Mouse (Mus musculus) thymus, adult 2 months (tissue): ENCODE data around the gene Arhgap27. TPM values are rescaled to one million over a fixed set of nuclear protein-coding genes. Genes with fewer than 3 reads are reported as not detected.

Source experiments
- DNase-seq: peaks from one replicate; pipeline ENCODE4 v3.0.0; 2021
- H3K27ac ChIP-seq: fragments of 200-500 bp; 2 replicates; pipeline ENCODE4 v1.5.1; 2012; ENCODE audit warnings: low read length, control low read depth; ENCODE audit not compliant: control insufficient read depth, insufficient read depth
- H3K27me3 ChIP-seq: fragments of 200-500 bp; 2 replicates; pipeline ENCODE4 v1.6.1; 2012; ENCODE audit warnings: mild to moderate bottlenecking, low read length, moderate library complexity, mixed read lengths; ENCODE audit not compliant: control insufficient read depth, insufficient read depth
- H3K36me3 ChIP-seq: fragments of 200-500 bp; 2 replicates; pipeline ENCODE4 v1.6.1; 2012; ENCODE audit warnings: mild to moderate bottlenecking, low read length, moderate library complexity; ENCODE audit not compliant: control insufficient read depth, insufficient read depth
- H3K4me1 ChIP-seq: fragments of 200-500 bp; replicated peaks from 2 replicates; pipeline ENCODE4 v1.6.1; 2012; ENCODE audit warnings: low read length; ENCODE audit not compliant: control insufficient read depth, insufficient read depth
- H3K4me3 ChIP-seq: fragments of 200-500 bp; 2 replicates; pipeline ENCODE4 v1.5.1; 2012; ENCODE audit warnings: mild to moderate bottlenecking, low read length, control low read depth, moderate library complexity; ENCODE audit not compliant: control insufficient read depth, insufficient read depth
- CTCF ChIP-seq: fragments of 200-500 bp; IDR thresholded peaks from 2 replicates; pipeline ENCODE4 v1.5.1; 2012; ENCODE audit warnings: mild to moderate bottlenecking, control low read depth, low read length, moderate library complexity, borderline replicate concordance; ENCODE audit not compliant: control insufficient read depth, poor library complexity, insufficient read depth; ENCODE audit errors: extremely low read depth
- POLR2A ChIP-seq: fragments of 200-500 bp; IDR thresholded peaks from 2 replicates; pipeline ENCODE4 v1.6.1; 2012; ENCODE audit warnings: mild to moderate bottlenecking, low read length, control low read depth, moderate library complexity; ENCODE audit not compliant: control insufficient read depth, poor library complexity, insufficient read depth; ENCODE audit errors: extremely low read depth
- WGBS: fragments of 180-500 bp; shearing (Covaris S2); methylation state at CpG from one replicate; pipeline ENCODE4 v1.1.7; 2018; 5-methylcytosine and 5-hydroxymethylcytosine counted together
- polyA plus RNA-seq: library from polyadenylated mRNA; depleted of rRNA; stranded (reverse); fragments of >200 nt; gene quantifications from 2 replicates; pipeline ENCODE4 v1.2.3, GENCODE M21; 2012

The Arhgap27 gene
- polyA plus RNA-seq, 1 experiment: 124 TPM

DNA sequence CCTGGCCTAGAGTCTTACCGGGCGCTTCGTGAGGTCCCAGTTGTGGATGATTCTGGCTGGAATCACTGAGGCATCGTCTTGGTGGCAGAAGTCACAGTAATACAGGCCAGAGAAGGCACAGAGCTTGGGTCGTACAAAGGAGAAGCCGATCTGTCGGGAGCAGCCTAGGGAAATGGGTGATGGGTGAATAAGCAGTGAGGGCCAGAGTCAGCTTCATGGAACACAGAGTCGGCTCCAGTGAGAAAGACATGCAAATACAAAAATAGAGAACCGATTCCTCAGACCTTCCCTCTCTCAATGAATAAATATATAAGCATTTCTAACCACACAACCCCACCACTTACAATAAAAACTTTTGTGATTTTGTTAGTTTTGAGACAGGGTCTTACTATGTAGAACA is 10.4 kb upstream of the Arhgap27 start:
- 92% methylated on average over 9 of the region's 9 CpGs for WGBS
- H3K27me3 ChIP-seq: no peaks in the 10 kb centered on the region
- H3K4me1 ChIP-seq: peaks cover 45% of the 10 kb centered on the region
- no peak overlapping the region for H3K4me3 ChIP-seq
- H3K27ac ChIP-seq: no peak overlapping the region
- TF ChIP-seq POLR2A (no peak), CTCF (no peak)
- H3K36me3 ChIP-seq: peaks cover 5% of the 10 kb centered on the region; the same call in 1 of the 2 replicates
- DNase-seq: no peak

DNA sequence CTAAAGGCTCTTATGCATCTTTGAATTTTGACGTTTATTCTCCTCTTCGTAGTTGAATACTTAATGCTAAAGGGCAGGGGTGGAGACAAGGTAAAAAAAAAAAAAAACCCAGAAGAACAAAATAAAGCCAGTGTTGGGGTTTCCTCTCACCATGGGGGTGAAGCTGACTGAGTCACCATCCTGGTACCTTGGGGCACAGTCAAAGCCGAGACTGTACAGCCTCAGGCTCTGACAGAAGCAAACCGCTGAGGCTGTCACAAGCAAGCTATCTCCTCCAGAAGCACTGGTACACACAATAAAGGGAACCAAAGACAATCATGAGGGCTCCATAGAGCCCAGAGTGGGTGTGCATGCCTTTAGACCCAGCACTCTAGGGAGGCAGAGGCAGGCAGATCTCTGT is 9.1 kb upstream of the Arhgap27 start:
- Histone ChIP-seq H3K4me1 (peaks cover 45% of the 10 kb centered on the region), H3K27ac (no peak overlapping the region), H3K4me3 (no peak overlapping the region), H3K36me3 (no peaks in the 10 kb centered on the region; the same call in 1 of the 2 replicates), H3K27me3 (no peaks in the 10 kb centered on the region)
- DNase-seq: no peak
- TF ChIP-seq CTCF (no peak), POLR2A (no peak)
- 48% methylated on average over 4 of the region's 4 CpGs for WGBS

DNA sequence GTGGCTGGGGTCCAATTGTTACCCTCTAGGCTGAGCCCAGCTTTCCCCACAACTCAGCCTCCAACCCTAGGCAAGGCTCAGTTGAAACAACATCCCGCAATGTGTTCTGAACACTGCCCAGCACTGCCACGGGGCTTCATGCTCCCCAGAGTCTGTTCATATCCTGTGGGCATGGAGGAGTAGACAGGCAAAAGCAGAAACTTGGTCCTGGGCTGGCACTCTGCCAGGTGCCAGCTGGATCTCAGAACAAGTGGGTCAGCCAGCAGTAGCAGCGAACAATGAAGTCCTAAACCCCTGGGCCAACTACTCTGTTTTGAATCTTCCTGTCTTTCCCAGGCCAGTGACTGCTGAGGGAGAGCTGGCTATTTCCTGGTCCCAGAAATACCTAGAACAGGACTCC is 8.6 kb upstream of the Arhgap27 start:
- Histone ChIP-seq H3K27ac (no peak overlapping the region), H3K27me3 (no peaks in the 10 kb centered on the region), H3K4me1 (peaks cover 44% of the 10 kb centered on the region), H3K4me3 (no peak overlapping the region), H3K36me3 (no peaks in the 10 kb centered on the region; the same call in 1 of the 2 replicates)
- 54% methylated on average over 3 of the region's 3 CpGs for WGBS
- DNase-seq: no peak
- TF ChIP-seq CTCF (no peak), POLR2A (no peak)

DNA sequence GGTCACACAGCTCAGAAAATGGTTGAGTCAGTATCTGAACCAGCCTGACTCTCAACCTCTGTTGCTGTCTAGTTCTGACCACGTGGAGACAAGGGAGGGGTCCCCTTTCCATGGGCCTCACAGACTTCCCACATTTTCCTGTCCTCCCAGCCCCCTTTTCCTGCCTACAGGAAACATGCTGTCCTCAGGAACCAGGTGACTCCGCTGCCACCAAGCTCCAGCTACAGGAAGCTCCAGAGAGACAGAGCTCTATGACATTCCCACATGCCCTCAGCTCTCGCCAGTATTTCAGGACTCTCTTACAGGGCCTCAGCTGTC is 7.7 kb upstream of the Arhgap27 start:
- no peak for DNase-seq
- Histone ChIP-seq H3K27me3 (no peaks in the 10 kb centered on the region), H3K36me3 (no peaks in the 10 kb centered on the region; the same call in 1 of the 2 replicates), H3K4me3 (no peak overlapping the region), H3K4me1 (peaks cover 35% of the 10 kb centered on the region), H3K27ac (no peak overlapping the region)
- 73% methylated on average over 3 of the region's 3 CpGs for WGBS
- TF ChIP-seq POLR2A: no peak
- TF ChIP-seq CTCF: no peak

DNA sequence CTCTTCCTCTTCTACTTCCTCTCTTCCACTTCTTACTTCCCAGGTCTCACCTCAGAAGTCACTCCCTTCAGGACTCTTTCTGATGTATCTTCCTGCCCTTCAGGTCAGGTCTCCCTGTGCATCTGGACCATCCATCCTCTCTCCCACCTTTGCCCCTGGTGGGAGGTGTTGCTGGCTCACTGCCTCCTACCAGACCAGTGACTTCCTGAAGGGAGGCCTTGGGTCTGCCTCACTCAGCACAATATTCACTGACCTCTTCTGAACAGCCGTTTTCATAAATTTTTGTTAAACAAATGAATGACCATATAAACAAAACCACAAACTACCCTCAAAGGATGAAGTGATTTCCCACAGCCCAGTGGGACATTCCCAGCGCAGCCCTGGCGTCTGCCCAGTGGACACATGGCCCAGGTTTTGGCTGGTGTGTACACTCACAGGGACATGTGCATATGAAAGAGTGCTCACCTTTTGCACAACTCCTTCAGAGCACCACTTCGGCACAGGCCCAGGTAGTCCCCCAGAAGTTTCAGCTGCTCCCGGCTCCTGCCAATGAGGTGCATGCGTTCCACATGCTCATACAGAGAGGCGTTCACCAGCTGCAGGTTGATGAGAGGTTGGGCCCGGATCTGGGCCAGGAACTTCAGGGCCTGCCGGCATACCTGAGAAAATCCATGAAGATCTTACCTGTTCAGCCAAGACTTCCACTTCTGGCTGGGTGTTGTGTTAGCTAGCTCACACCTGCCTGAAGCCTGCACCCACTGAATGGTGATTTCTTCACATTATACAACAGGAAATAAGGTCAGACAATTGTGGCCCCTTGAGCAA is 7.1 kb upstream of the Arhgap27 start:
- WGBS: 95% methylated on average over 9 of the region's 9 CpGs
- Histone ChIP-seq H3K4me3 (no peak overlapping the region), H3K4me1 (peaks cover 30% of the 10 kb centered on the region), H3K36me3 (no peaks in the 10 kb centered on the region), H3K27ac (no peak overlapping the region), H3K27me3 (no peaks in the 10 kb centered on the region)
- TF ChIP-seq POLR2A (no peak), CTCF (no peak)
- no peak for DNase-seq

DNA sequence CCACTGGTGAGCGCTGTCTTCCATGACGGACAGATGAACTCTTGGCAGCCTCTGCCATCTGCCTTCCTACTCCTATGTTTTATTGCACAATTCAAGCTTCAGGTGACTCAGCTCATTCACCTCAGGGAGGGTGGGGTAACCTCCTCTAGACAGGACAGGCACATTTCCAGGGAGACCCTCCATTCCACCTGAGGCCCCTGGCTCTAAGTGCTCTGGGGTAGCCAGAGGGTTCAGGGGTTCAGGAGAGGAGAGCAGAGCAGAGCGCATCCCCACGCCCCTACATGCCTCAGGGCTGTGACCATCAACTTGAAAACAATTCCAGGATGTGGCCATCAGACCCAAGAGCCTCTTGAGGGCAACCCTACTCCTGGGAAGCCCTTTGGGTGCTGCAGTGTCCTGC is 2.0 kb upstream of the Arhgap27 start:
- Histone ChIP-seq H3K27me3 (peaks cover 15% of the 10 kb centered on the region; the same call in 1 of the 2 replicates), H3K4me1 (peaks cover 29% of the 10 kb centered on the region), H3K4me3 (no peak overlapping the region), H3K27ac (no peak overlapping the region), H3K36me3 (no peaks in the 10 kb centered on the region)
- TF ChIP-seq POLR2A (no peak), CTCF (no peak)
- WGBS: 97% methylated on average over 4 of the region's 4 CpGs
- no peak for DNase-seq
